Mouse (Mus musculus) megakaryocyte, embryonic 14.5 days (primary cell): ENCODE data around the gene Gm20388. TPM values are rescaled to one million over a fixed set of nuclear protein-coding genes. Genes with fewer than 3 reads are reported as not detected.

Experiments
- H3K27me3 ChIP-seq: replicated peaks from 2 replicates; pipeline ENCODE3; 2012; ENCODE audit warnings: inconsistent platforms
- H3K36me3 ChIP-seq: replicated peaks from 2 replicates; pipeline ENCODE3; 2012; ENCODE audit warnings: low read length, inconsistent platforms, mixed read lengths
- H3K4me1 ChIP-seq: 2 replicates; pipeline ENCODE4 v1.6.1; 2012; ENCODE audit warnings: inconsistent platforms
- H3K4me3 ChIP-seq: replicated peaks from 2 replicates; pipeline ENCODE3; 2012; ENCODE audit warnings: moderate library complexity, mild to moderate bottlenecking, inconsistent platforms
- H3K9me3 ChIP-seq: 2 replicates; pipeline ENCODE4 v1.6.1; 2012; ENCODE audit warnings: inconsistent platforms
- FLI1 ChIP-seq: IDR thresholded peaks from 2 replicates; pipeline ENCODE4 v1.6.1; 2012; ENCODE audit warnings: low read length, inconsistent platforms, mixed read lengths
- GATA1 ChIP-seq: IDR thresholded peaks from 3 replicates; pipeline ENCODE4 v1.6.1; 2012; ENCODE audit warnings: mixed read lengths, low read length, inconsistent platforms, borderline replicate concordance
- polyA plus RNA-seq: library from polyadenylated mRNA; stranded (reverse); fragments of >175 nt; gene quantifications from 2 replicates; pipeline ENCODE4 v1.2.3, GENCODE M21; 2012; ENCODE audit warnings: low replicate concordance; ENCODE audit not compliant: insufficient read depth

Gene Gm20388
- polyA plus RNA-seq, 1 experiment = 111 TPM

- H3K27me3 ChIP-seq = peaks cover 22% of the 10 kb centered on the region
- TF ChIP-seq GATA1 = no peak
- no peak for TF ChIP-seq FLI1
- peaks cover 32% of the 10 kb centered on the region for H3K36me3 ChIP-seq
- no peaks in the 10 kb centered on the region for H3K9me3 ChIP-seq
- H3K4me3 ChIP-seq = peak overlapping the region; percentile 90
- peaks cover 90% of the 10 kb centered on the region for H3K4me1 ChIP-seq
Observed at GRCm38 (mm10) chr8:122459990-122460389, 2549.3 kb downstream of the Gm20388 start.

GRCm38 (mm10) chr8:122460524-122461472 is 2550.2 kb downstream of the Gm20388 start, which contains the start of gene Snai3:
Gene Snai3, minus strand, starts transcription at chr8:122460733.
- Histone ChIP-seq H3K36me3 (peaks cover 32% of the 10 kb centered on the region), H3K4me1 (peaks cover 91% of the 10 kb centered on the region), H3K4me3 (peak within 1 kb of the TSS; percentile 90), H3K27me3 (peaks cover 20% of the 10 kb centered on the region), H3K9me3 (no peaks in the 10 kb centered on the region)
- no peak for TF ChIP-seq FLI1
- no peak for TF ChIP-seq GATA1

GRCm38 (mm10) chr8:122461473-122462148 is 2551.0 kb downstream of the Gm20388 start:
- Histone ChIP-seq H3K9me3 (no peaks in the 10 kb centered on the region), H3K4me3 (peak overlapping the region; percentile 90), H3K4me1 (peaks cover 91% of the 10 kb centered on the region), H3K36me3 (peaks cover 32% of the 10 kb centered on the region), H3K27me3 (peaks cover 14% of the 10 kb centered on the region)
- TF ChIP-seq FLI1 (no peak), GATA1 (no peak)

- H3K36me3 ChIP-seq = peaks cover 32% of the 10 kb centered on the region
- no peaks in the 10 kb centered on the region for H3K9me3 ChIP-seq
- H3K4me1 ChIP-seq = peaks cover 91% of the 10 kb centered on the region
- H3K27me3 ChIP-seq = peaks cover 6% of the 10 kb centered on the region
- TF ChIP-seq FLI1 = no peak
- peak overlapping the region; percentile 7 for H3K4me3 ChIP-seq
Observed at GRCm38 (mm10) chr8:122462510-122462909, 2551.9 kb downstream of the Gm20388 start.

- H3K4me3 ChIP-seq = peak overlapping the region; percentile 62
- no peak for TF ChIP-seq FLI1
- no peak for TF ChIP-seq GATA1
- H3K9me3 ChIP-seq = no peaks in the 10 kb centered on the region
- no peaks in the 10 kb centered on the region for H3K27me3 ChIP-seq
- H3K36me3 ChIP-seq = peaks cover 42% of the 10 kb centered on the region
- peaks cover 97% of the 10 kb centered on the region for H3K4me1 ChIP-seq
Observed at GRCm38 (mm10) chr8:122463651-122464640, 2553.3 kb downstream of the Gm20388 start.

GRCm38 (mm10) chr8:122464985-122465384 is 2554.3 kb downstream of the Gm20388 start:
- TF ChIP-seq FLI1 (no peak), GATA1 (no peak)
- Histone ChIP-seq H3K36me3 (peaks cover 52% of the 10 kb centered on the region), H3K4me1 (peaks cover 97% of the 10 kb centered on the region), H3K4me3 (peak overlapping the region; percentile 79), H3K9me3 (no peaks in the 10 kb centered on the region), H3K27me3 (no peaks in the 10 kb centered on the region)

- TF ChIP-seq GATA1 (no peak), FLI1 (no peak)
- Histone ChIP-seq H3K4me1 (peaks cover 96% of the 10 kb centered on the region), H3K4me3 (no peak overlapping the region), H3K36me3 (peaks cover 79% of the 10 kb centered on the region), H3K27me3 (no peaks in the 10 kb centered on the region), H3K9me3 (no peaks in the 10 kb centered on the region)
Observed at GRCm38 (mm10) chr8:122467816-122468215, 2557.2 kb downstream of the Gm20388 start.

- peaks cover 96% of the 10 kb centered on the region for H3K4me1 ChIP-seq
- H3K27me3 ChIP-seq = no peaks in the 10 kb centered on the region
- TF ChIP-seq FLI1 = no peak
- no peak for TF ChIP-seq GATA1
- H3K36me3 ChIP-seq = peaks cover 93% of the 10 kb centered on the region
- no peak overlapping the region for H3K4me3 ChIP-seq
- H3K9me3 ChIP-seq = no peaks in the 10 kb centered on the region
Observed at GRCm38 (mm10) chr8:122469407-122469806, 2558.8 kb downstream of the Gm20388 start.

- TF ChIP-seq FLI1 (no peak), GATA1 (no peak)
- H3K9me3 ChIP-seq = no peaks in the 10 kb centered on the region
- H3K4me1 ChIP-seq = peaks cover 96% of the 10 kb centered on the region
- H3K4me3 ChIP-seq = no peak overlapping the region
- H3K27me3 ChIP-seq = no peaks in the 10 kb centered on the region
- H3K36me3 ChIP-seq = peaks cover 91% of the 10 kb centered on the region
Observed at GRCm38 (mm10) chr8:122469965-122470364, 2559.3 kb downstream of the Gm20388 start.
